Mouse (Mus musculus) spleen, postnatal 4 days (tissue): ENCODE data around the gene Fbln2.

Experiments
- DNase-seq, 2 experiments: peaks; one replicate each; pipeline ENCODE4 v3.0.0; 2022; ENCODE audit warnings: low spot score in 2 of 2

The Fbln2 gene

DNA sequence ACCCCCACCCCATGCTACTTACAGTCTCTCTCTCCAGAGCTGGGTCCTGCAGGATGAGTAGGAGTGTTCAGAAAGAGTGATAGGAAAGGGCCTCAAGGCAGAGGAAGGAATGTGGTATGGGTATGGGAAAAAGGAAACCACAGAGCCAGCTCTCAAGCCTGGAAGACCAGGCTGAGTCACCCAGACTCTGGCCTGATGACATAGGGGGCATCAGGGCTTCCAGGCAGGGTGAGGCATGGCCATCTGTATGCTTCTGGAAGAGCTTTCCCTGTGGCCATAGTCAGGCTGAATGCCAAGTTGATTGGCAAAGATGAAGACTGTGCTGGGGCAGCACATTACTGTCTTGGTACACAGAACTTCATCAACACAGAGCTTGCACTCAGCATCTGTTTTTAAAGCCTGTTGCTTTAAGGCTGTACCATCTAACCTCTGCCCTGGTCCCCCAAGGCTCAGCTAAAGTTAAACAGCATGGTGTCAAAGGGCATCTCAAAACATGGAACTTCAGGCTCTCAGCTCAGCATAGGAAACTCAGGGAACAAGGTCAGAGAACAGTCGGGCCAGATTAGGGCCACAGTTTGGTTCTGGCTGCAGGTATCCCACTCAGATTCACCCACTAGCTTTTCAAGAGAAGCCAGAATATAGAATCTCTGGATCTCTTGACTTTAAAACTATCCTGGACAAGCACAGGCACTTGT, 19.3 kb upstream of the Fbln2 start:
- no peak for DNase-seq

DNA sequence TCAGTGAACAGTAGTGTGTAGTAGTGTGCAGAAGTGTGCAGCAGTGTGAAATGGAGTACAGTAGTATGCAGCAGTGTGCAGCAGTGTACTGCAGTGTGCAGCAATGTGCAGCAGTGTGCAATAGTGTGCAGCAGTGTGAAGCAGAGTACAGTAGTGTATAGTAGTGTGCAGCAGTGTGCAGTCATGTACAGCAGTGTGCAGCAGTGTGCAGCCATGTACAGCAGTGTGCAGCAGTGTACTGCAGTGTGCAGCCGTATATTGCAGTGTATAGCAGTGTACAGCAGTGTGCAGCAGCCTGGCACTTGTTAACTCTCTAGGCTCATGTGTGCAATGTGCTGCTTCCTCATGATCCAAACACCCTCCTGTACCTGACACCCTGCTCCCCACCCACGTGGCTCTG, 13.8 kb upstream of the Fbln2 start:
- no peak for DNase-seq

DNA sequence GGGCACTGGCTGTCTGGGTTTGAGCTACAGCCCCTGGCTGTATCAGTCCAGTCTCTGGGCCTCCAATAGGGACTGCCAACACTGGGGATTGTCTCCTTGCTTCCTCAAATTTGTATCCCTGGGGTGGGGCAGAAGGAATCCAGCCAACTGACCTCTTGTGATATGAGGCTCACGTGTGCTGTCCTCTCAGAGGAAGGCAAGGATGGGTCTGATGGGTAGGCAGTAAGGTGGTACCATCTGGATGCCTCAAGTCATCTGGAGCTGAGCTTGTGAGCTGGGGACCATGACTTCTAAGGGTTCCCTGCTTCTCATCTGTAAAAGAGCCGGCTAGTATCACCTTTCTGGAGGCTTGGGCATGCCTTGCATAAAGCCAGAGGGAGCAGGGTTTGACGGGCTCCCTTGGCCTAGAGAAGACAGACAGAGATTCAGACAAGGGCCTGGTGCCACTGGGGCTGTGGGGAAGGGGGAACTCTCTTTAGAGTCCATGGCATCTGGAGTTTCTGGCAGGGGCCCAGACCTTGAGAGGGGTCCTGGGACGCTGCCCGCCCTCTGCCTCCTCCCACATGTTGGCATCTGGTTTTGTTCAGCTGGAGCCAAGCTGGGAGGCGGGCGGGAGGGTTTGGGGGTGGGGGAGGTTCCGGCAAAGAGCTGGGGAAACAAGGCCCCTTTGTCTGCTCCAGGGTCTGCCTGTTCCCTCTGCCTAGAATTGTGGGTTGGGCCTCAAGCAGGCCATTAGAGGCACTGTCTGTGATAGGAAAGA, 11.6 kb upstream of the Fbln2 start:
- no peak for DNase-seq

DNA sequence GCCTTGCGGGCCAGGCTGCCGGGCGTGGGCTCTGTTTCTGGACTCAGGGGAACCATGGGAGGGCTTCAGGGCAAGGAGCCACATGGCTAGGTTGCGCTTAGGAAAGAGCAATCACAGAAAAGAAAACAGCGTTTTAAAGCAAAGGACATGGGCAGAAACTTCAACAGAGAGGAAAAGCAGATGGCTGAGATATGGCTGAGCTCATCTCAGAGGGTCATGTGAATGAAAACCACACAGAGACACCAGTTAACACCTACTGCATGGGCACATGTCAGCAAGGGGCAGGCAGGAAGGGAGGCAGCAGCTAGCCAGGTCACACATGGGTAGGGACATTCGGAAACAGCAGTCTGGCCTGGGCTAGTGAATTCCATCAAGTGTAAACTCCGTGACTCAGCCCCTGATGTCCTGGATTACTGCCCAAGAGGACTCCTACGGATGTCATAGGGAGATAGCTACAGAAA, 10.3 kb upstream of the Fbln2 start:
- no peak for DNase-seq

DNA sequence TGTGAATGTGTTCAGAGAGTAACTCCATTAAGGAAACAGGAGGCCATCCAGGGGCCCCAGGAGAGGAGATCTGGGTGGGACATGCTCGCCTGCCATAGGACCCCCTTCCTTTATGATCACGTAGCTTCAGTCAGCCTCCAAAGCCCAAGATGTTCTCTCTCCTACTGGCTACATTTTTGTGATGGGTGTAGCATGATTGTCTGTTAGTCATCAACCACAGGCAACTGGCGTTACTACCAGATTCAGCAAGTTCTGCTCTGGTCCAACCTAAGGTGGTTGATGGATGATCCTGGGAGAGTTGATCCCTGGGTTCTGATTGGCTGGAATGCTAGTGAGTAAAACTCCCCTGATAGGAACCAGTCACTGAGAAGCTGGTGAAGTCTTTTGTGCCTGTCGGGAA, 9.7 kb upstream of the Fbln2 start:
- no peak for DNase-seq

DNA sequence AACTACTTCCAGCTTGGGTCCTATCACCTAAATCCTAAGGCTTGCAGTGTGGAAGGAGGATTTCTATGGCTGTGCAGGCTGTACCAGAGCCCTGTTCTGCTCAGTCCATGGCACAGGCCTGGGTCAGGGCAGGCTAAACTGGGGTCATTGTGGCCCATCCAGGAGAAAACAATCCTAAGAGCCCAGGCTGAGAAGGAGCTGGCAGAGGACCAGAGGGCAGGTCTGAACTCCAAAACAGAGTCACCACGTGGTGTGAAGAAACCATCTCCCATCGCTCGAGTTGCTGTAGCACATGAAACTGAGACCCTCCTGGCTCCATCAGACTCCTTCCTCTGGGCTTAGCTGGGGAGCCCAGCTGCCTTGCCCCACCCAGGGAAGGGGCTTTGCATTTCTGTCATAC, 6.9 kb upstream of the Fbln2 start:
- no peak for DNase-seq

DNA sequence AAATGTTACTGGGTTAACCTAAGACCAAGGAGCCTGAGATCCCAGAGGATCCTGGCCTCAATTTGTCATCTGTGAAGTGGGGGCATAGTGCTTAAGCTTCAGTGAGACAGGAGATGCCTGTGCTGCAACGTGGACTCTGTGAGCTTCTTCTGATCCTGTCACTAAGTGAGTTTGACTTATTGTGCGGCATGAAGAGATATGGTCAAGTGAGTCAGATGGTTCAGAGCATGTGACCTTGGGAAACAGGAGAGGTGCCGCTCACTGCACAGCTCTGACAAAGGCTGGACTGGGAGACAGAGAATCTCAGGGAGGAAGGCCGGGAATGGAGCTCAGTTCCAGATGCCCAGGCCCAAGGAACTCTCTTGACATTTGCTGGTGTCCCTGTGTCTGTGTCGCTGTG, 6.5 kb upstream of the Fbln2 start:
- no peak for DNase-seq

DNA sequence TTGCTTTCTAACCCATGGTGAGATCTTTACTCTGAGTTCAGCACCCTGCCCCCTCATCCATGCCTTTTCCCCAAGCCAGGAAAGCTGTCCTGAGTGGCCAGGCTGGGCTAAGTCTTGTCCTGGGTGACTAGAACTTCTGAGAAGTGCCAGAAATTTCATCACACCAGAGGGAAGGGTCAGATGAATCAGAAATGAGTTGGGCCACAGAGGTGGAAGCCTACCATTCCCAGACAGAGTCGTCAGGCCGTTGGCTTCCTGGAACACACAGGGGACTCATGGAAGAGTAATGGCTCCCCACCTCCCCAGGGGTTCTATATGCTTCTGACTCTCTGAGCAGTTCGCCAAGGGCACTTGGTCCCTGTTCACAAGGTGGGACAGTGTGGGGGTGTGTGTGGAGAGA, 4.8 kb upstream of the Fbln2 start:
- DNase-seq: no peak

DNA sequence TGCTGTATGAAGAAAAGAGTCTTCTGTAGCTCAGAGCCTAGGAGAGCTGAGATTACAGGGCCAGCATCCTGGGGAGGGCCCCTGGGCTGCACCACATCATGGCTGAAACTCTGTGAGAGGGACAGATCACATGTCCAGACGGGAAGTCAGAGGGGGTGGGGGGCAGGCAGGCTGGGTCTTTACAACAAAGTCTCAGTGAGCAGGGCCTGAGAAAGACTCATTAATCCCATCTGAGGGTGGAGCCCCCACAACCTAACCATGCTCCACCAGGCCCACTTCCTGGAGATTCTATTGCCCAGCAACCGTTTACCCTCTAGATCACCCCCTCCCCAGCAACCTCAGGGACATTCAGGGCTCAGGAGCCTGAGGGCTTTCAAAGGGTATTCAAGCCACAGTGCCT, 2.5 kb upstream of the Fbln2 start:
- DNase-seq: no peak

DNA sequence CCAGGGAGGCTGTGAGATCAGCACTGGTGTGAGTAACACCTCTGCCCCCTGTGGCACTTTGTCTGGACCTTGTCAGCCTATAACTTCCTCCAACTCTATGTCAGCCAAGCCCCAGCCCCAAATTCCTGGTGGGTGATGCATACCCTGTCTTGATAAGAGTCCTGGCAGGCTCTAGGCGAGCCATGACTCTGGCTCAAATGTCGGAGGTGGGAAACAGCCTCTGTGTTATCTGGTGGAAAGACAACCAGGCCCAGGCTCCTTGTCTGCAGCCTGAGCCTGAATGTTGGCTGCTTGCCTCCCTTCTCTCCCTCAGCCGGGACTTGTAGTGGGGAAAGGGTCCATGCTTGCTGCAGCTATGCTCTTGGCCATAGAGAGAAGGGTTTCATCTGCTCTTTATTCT, 1.4 kb upstream of the Fbln2 start:
- DNase-seq: no peak

DNA sequence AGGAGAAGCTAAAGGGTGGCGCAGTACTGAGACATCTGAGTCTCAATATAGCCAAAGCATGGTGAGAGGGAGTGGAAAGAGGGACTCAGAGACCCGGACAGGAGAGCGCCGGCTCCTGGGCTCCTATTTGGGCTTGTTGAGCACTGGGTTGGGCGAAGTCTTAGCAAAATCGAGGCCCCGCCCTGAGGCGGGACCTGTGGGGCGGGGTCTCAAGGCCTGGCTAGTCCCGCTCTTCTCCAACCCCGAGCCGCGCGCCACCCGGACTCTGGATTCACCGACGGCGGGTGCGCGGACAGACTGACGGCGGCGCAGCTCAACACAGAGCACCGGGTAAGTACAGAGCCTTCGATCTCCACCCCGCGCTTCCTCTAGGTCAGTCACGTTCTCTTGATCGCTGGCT, 316 bp downstream of the Fbln2 start:
- DNase-seq: no peak

DNA sequence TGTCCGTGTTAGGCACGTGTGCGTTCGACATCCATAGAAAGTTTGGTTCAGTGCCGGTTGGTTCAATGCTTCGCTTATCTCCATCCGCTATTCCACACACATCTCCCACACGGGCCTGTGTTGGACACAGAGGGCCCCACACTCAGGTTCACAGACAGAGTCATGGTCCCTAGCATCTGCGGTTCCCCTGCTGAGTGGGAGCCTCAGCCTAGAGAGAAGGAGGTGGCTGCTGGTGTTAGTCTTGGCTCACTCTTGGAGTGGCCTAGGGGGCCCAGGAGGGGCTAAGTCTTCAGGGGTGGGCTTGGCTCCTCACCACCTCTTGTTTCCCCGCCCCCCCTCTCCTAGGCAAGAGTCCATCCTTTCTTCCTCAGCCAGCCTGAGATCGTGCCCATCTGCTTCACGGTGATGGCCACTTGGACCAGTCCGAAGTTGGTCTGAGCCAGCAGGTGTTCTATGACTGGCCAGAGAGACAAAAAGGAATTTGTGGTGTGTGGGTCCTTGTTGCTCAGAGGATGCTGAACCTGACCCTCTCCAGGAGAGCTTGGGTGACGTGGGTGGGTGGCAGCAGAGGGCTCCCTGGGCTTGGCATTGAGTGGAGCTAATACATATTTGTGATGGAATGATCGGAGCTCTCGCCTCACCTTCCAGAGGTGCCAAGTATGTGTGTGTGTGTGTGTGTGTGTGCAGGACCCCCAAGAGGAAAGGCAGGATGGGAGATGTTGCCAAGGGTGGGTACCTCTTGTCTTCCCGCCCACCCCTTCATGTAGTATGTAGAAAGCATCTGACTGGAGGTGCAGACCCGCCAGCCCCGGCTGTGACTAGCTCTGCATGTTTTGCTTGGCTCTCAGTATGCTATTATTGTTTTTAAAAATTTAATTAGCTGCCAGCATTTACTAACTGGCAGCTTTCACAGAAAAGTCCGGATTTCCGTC, 1.3 kb downstream of the Fbln2 start:
- DNase-seq: no peak

DNA sequence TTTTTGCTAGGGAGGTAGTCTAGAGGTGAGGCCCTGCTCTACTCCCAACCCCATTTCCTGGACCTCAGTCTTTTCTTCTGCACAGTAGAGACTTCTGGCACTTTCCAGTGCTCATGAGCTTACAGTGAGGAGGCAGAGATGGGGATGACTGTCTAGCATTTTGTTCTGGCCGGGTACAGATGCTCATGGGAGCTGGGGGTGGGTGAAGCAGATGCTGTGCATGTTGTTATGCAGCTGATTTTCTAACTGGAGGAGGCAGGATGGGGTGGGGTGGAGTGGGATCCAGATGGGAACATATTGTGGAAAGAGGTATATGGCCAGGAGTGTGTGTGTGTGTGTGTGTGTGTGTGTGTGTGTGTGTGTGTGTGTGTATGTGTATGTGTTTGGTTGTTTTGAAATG, 3.2 kb downstream of the Fbln2 start:
- no peak for DNase-seq

DNA sequence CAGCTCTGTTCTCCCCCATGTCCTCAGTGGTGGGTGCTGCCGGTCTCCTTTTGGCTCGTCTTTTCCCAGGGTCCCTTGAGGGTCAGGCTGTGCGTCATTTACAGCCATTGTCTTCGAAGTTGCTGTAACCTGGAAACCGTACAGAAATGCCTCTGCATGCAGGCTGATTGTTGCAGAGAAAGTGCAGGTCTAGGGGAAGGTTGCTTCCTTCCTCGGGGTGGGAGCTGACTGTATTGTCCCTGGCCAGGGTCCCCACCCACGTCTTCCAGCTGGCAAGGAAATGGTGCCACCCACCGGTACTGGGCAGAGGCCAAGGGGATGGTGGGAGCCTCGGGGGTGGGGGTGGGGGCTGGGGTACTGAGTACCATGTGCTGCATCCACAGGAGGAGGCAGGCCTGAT, 6.2 kb downstream of the Fbln2 start:
- DNase-seq: no peak

DNA sequence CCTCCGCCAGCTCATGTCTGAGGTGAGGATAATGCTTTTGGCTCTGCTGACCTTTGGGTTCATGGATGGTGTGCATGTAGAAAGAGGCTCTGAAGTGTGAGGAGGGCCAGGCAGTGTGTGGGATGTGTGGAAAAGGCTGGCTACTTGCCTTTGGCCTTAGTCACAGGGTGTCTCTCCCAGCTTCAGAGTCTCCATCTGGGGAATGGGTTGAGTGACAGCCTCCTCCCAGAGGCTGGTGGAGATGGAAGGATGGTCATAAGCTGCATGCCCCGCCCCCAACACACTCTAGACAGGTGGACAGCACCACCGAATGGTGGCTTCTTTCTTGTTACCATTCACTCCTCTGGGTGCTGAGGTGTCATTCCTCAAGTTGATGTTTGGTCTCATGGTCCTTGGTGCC, 6.6 kb downstream of the Fbln2 start:
- DNase-seq: no peak

DNA sequence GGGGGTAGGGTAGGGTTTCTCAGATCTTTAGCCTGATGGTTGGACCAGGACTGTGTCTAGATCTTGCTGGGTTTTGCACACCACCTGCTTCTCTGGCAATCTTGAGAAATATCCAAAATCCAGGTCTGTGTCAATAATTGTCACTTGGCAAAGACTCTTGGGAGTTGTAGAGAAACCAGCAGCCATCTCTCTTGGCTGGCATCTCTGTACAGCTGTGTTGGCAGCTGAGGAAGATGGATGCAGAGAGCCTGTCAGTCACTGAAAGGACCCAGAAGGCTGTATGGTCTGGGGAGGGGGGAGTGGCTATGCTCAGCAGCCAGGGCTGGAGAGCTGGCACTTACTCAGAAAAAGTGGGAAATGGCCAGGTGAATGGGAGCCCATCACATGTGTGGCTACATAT, 7.8 kb downstream of the Fbln2 start:
- DNase-seq: no peak

DNA sequence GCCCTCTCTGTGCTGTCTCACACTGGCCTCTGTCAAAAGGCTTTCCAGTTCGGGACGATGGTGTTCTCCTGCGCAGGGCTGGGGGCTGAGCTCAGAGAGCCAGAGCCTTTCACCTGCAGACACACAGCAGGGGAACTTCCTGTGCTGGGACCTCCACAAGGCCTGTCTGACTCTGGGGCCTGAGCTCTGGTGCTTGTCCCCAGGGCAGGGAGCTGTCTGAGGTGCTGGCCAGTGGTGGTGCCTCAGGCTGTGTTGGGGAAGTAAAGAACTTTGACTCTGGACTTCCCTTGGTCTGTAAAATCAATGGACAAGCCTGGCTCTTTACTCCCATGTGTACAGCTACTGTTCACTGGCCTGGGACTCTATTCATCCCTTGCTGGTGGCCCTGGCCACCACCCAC, 8.8 kb downstream of the Fbln2 start:
- DNase-seq: no peak

DNA sequence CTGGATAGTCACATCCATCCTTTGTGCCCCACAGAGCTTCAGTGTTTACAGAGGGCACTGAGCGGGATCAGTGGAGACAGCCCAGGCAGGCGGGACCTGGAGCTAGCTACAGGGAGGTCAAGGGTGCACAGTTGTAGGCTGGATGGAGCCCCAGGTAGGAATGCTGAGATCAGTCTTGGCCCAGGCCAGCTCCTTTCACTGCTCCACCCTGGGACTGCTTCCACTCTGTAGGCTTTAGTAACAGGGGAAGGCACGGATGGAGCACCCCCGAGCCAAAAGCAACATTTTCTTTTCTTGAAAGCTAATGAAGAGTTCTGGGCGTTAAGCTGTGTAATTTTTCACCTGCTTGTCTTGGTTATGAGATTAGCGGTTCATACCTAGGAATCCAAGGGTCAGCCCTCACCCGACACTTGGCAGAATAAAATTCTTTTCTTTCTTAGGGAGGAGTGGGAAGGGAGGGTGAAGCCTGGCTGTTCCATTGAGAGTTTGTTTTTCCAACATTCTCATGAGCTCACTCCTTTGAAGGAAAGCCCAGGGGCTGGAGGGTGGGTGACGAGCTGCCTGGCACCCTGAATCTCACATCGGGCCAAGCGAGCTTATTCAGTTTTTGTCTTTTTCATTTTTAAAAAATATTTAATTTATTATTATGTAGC, 10.6 kb downstream of the Fbln2 start:
- no peak for DNase-seq

DNA sequence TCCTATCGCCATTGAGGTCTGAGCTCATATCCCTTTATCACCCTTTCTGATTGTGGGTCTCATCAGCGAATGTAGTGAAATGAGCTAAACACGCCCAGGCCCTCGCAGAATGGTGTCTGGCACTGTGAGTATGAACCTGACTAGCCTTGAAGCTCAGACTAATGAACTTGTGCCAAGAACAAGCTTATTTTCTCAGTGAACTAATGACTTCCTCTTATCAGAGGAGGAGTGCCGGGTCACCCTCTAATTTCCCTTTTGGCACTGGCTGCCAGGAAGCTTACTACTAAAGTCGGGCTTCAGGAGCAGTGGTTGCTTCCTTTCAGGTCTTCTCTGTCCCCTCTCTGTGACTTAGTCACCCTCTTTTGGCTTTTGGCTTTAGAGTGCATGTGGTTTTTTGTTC, 12.7 kb downstream of the Fbln2 start:
- DNase-seq: no peak

DNA sequence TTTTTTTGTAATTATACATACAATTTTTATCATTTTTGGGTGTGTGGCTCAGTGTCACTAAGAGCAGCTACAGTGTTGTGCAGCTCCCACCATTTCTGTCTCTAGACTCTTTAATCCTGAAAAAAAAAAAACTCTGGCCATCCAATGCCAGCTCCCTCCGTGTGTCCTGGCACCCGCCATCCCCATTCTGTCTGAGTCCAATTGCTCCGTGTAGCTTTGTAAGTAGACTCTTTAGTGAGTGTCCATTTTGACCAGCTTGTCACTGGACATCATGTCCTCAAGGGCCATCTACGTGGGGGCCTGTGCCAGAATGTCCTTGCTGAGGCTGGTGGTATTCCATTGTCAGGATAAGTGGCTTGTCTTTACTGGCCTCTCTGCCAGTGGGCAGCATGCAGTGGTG, 13.1 kb downstream of the Fbln2 start:
- DNase-seq: no peak

DNA sequence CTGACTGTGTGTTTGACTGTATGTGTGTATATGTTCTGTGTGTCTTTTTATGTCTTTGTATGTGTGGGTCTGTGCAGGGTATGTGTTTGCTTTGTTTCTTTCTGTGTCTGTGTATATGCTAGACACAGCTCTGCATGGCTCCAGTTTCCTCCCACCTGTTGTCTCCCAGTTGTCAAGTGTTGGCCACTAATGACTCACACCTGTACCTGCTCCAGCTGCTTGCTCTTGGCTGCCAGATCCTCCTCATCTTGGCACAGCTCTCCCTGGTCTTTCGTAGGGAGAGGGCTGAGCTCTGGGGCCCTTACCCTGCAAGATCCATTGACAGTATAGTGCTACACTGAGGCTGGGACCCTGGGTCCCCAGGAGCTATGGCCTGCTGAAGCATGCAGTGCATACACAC, 13.8 kb downstream of the Fbln2 start:
- no peak for DNase-seq

DNA sequence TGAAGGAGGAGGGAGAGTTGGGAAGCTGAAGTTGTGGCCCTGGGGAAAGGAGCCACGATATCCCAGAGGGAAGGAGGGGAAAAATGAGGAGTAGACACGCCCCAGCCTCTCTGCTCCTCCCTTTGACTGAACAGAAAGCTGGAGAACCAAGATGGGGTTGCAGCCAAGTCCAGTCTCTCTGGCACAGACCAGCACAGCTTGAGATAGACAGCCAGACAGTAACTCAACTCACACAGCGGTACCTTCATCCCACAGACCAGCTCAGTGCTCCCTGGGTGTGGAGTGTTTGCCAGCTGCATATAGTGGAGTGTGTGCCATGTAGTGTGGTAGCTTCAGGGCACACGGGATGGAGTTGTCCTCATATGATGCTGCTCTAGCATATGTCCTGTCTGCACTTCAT, 16.7 kb downstream of the Fbln2 start:
- no peak for DNase-seq
